ENCODE assay signal across 32 mouse cellular contexts in genomic region chr3:109104702-109105101, GRCm38 (mm10). TPM values are rescaled to one million over a fixed set of nuclear protein-coding genes. Genes with fewer than 3 reads are reported as not detected.
DNase-seq lines count a peak whose midpoint lies in the region; ATAC-seq and TF ChIP-seq lines count a peak whose summit lies in the region.
"Had no signal": no experiment of that assay in that cellular context is flagged by ENCODE, and none has a peak within 500 bp of the region (broad histone marks: within the 10 kb centered on the region; RNA-seq: fewer than 3 reads in every experiment).

No protein-coding gene starts in this region.

- no peak overlapping the region for H3ac ChIP-seq in myocyte (ENCODE audit: control insufficient read depth, insufficient read length)

- no peaks in the 10 kb centered on the region for H3K9me3 ChIP-seq in embryonic facial prominence, embryonic 11.5 days (replicated peaks; ENCODE audit: control insufficient read depth, low read length)
- H3K9me3 ChIP-seq in embryonic facial prominence, embryonic 14.5 days (ENCODE audit: control insufficient read depth, low read length) = no peaks in the 10 kb centered on the region
- H3K9me3 ChIP-seq: forebrain, embryonic 15.5 days; heart, embryonic 10.5 days; heart, embryonic 15.5 days; intestine, embryonic 15.5 days; liver, embryonic 13.5 days had no signal

- H3K27me3 ChIP-seq in embryonic facial prominence, embryonic 11.5 days (ENCODE audit: control insufficient read depth, insufficient read depth, low read length) = no peaks in the 10 kb centered on the region
- H3K27me3 ChIP-seq in embryonic facial prominence, embryonic 14.5 days (replicated peaks; ENCODE audit: control insufficient read depth, insufficient read depth, low read length) = no peaks in the 10 kb centered on the region
- no peaks in the 10 kb centered on the region for H3K27me3 ChIP-seq in myocyte (ENCODE audit: control insufficient read depth, insufficient read depth, insufficient read length)
- no peaks in the 10 kb centered on the region for H3K27me3 ChIP-seq in cerebellum, adult 2 months (ENCODE audit: control insufficient read depth, insufficient read depth, low read length)
- H3K27me3 ChIP-seq: forebrain, embryonic 15.5 days; heart, embryonic 15.5 days; intestine, embryonic 15.5 days; liver, embryonic 13.5 days had no signal

- WGBS in embryonic facial prominence, embryonic 11.5 days = 43% methylated on average over 8 of the region's 8 CpGs
- WGBS in embryonic facial prominence, embryonic 14.5 days = 27% methylated on average over 8 of the region's 8 CpGs
- 39% methylated on average over 8 of the region's 8 CpGs for WGBS in cerebellum, adult 2 months

- no peak overlapping the region for H3K27ac ChIP-seq in embryonic facial prominence, embryonic 11.5 days (replicated peaks; ENCODE audit: low read depth, low read length)
- no peak overlapping the region for H3K27ac ChIP-seq in embryonic facial prominence, embryonic 14.5 days (replicated peaks; ENCODE audit: low read depth, low read length)
- no peak overlapping the region for H3K27ac ChIP-seq in cerebellum, adult 2 months (ENCODE audit: insufficient read depth, low read length)
- H3K27ac ChIP-seq: forebrain, embryonic 15.5 days; heart, embryonic 10.5 days; heart, embryonic 15.5 days; hindbrain, postnatal 0 days; intestine, embryonic 15.5 days; kidney, postnatal 0 days; liver, embryonic 13.5 days; macrophage had no signal

- peak; percentile 59 for ATAC-seq in frontal cortex, adult (ENCODE audit: low TSS enrichment)
- peak; percentile 59; the same call in 1 of the 2 replicates for ATAC-seq in embryonic facial prominence, embryonic 11.5 days (replicated peaks; ENCODE audit: insufficient number of reproducible peaks, low FRiP score, low TSS enrichment, low read depth)
- peak; percentile 62; the same call in 1 of the 2 replicates for ATAC-seq in embryonic facial prominence, embryonic 14.5 days (ENCODE audit: low read depth)
- ATAC-seq: CD4-positive, CD25-positive, alpha-beta regulatory T cell, adult 4 months; forebrain, embryonic 15.5 days; hindbrain, postnatal 0 days; intestine, embryonic 15.5 days; lung, postnatal 0 days had no signal

- no peaks in the 10 kb centered on the region for H3K4me1 ChIP-seq in embryonic facial prominence, embryonic 11.5 days (ENCODE audit: control insufficient read depth, insufficient read depth, low read length)
- no peaks in the 10 kb centered on the region for H3K4me1 ChIP-seq in embryonic facial prominence, embryonic 14.5 days (ENCODE audit: control insufficient read depth, insufficient read depth, low read length)
- no peaks in the 10 kb centered on the region for H3K4me1 ChIP-seq in cerebellum, adult 2 months (ENCODE audit: control insufficient read depth, insufficient read depth, low read length)
- H3K4me1 ChIP-seq: forebrain, embryonic 15.5 days; heart, embryonic 10.5 days; heart, embryonic 15.5 days; intestine, embryonic 15.5 days; liver, embryonic 13.5 days had no signal

- no peak overlapping the region for H3K9ac ChIP-seq in embryonic facial prominence, embryonic 11.5 days (replicated peaks; ENCODE audit: low read length)
- no peak overlapping the region for H3K9ac ChIP-seq in embryonic facial prominence, embryonic 14.5 days (ENCODE audit: low read depth, low read length)
- H3K9ac ChIP-seq: forebrain, embryonic 15.5 days; heart, embryonic 15.5 days; intestine, embryonic 15.5 days; liver, embryonic 13.5 days had no signal

- TF ChIP-seq CTCF in cerebellum, adult 2 months (IDR thresholded peaks at IDR 0.05; ENCODE audit: borderline replicate concordance, insufficient read depth, low read depth, low read length) = no peak

- TF ChIP-seq POLR2A in myocyte (IDR thresholded peaks at IDR 0.05; ENCODE audit: insufficient read length, low read depth) = no peak
- no peak for TF ChIP-seq POLR2A in cerebellum, adult 2 months (IDR thresholded peaks at IDR 0.05; ENCODE audit: borderline replicate concordance, insufficient read depth, low read length)

- no peak overlapping the region; the same call in 1 of the 2 replicates for H3K4me2 ChIP-seq in embryonic facial prominence, embryonic 11.5 days (ENCODE audit: low read depth, low read length)
- peak overlapping the region; percentile 26; the same call in 1 of the 2 replicates for H3K4me2 ChIP-seq in embryonic facial prominence, embryonic 14.5 days (ENCODE audit: low read depth, low read length)
- peak overlapping the region; percentile 8 for H3K4me2 ChIP-seq in myocyte (ENCODE audit: low read depth)
- H3K4me2 ChIP-seq: forebrain, embryonic 15.5 days; heart, embryonic 15.5 days; intestine, embryonic 15.5 days; liver, embryonic 13.5 days had no signal

- H3K36me3 ChIP-seq in embryonic facial prominence, embryonic 11.5 days (replicated peaks; ENCODE audit: control insufficient read depth, insufficient read depth, low read depth, low read length) = no peaks in the 10 kb centered on the region
- no peaks in the 10 kb centered on the region for H3K36me3 ChIP-seq in embryonic facial prominence, embryonic 14.5 days (ENCODE audit: control insufficient read depth, insufficient read depth, low read length)
- no peaks in the 10 kb centered on the region for H3K36me3 ChIP-seq in myocyte (ENCODE audit: control insufficient read depth, insufficient read depth)
- H3K36me3 ChIP-seq: forebrain, embryonic 15.5 days; heart, embryonic 10.5 days; heart, embryonic 15.5 days; intestine, embryonic 15.5 days; liver, embryonic 13.5 days had no signal

- DNase-seq in frontal cortex, postnatal 14 days (ENCODE audit: low spot score in 2 of 2) = no peak
- DNase-seq in embryonic facial prominence, embryonic 11.5 days (ENCODE audit: low spot score) = peak; percentile 42
- DNase-seq in embryonic facial prominence, embryonic 14.5 days (ENCODE audit: low spot score) = peak; percentile 66
- DNase-seq in cerebellum, adult 2 months = no peak
- no peak for DNase-seq in frontal cortex, postnatal 10 days (ENCODE audit: low spot score in 2 of 2)
- DNase-seq: adrenal gland, postnatal 14 days; cerebellum, adult 11 months; cerebellum, adult 9-11 months; gastrocnemius, postnatal 14 days; kidney, adult 2 months; kidney, postnatal 4 days; liver, embryonic 13.5 days; lung, adult 18-20 months; midbrain, embryonic 14.5 days; thymus, postnatal 4 days had no signal

- H3K79me2 ChIP-seq in myocyte (ENCODE audit: control insufficient read depth, insufficient read depth) = no peaks in the 10 kb centered on the region

- H3K4me3 ChIP-seq in embryonic facial prominence, embryonic 11.5 days (ENCODE audit: low read depth, low read length) = no peak overlapping the region
- no peak overlapping the region for H3K4me3 ChIP-seq in embryonic facial prominence, embryonic 14.5 days (ENCODE audit: low read depth, low read length)
- H3K4me3 ChIP-seq in myocyte = no peak overlapping the region
- H3K4me3 ChIP-seq in cerebellum, adult 2 months (replicated peaks; ENCODE audit: insufficient read depth, low read depth, low read length) = no peak overlapping the region
- H3K4me3 ChIP-seq: forebrain, embryonic 15.5 days; heart, embryonic 10.5 days; heart, embryonic 15.5 days; intestine, embryonic 15.5 days; liver, embryonic 13.5 days had no signal

TF ChIP-seq in myocyte, 11 proteins besides CTCF, POLR2A, EP300 and RAD21:
- no peak for TF ChIP-seq POLR2AphosphoS2 (IDR thresholded peaks at IDR 0.05; ENCODE audit: insufficient read length, low read depth)
- TF ChIP-seq CEBPB (IDR thresholded peaks at IDR 0.05; ENCODE audit: insufficient read depth, poor library complexity, severe bottlenecking) = no peak
- TF ChIP-seq MYOD1 (IDR thresholded peaks at IDR 0.05; ENCODE audit: control insufficient read depth in 1 of 3, insufficient read length in 2 of 3, low read depth in 2 of 3) = peak in 2 of 3 experiments; percentile 14 to 28
- no peak for TF ChIP-seq TCF12 (IDR thresholded peaks at IDR 0.05; ENCODE audit: insufficient read depth, poor library complexity, severe bottlenecking)
- no peak for TF ChIP-seq TCF3 (IDR thresholded peaks at IDR 0.05; ENCODE audit: insufficient read length, low read depth)

RNA-seq across cellular contexts. Expression of gene Slc25a24, which starts 18.2 kb away (rescaled TPM):
- polyA plus RNA-seq in embryonic facial prominence, embryonic 11.5 days (2014; fragmentation: Nextera tagmentation; extraction: Ambion mirVana) = 51.9 and 52.6 TPM in 2 replicates
- 47.1 and 54.1 TPM in 2 replicates for polyA plus RNA-seq in embryonic facial prominence, embryonic 14.5 days (2014; fragmentation: Nextera tagmentation; extraction: Ambion mirVana)
- polyA plus RNA-seq in myocyte (2012; fragmentation: generic; extraction: Trizol) = 13.9 TPM
- polyA plus RNA-seq in cerebellum, adult 2 months (2012; rRNA removed) = 1.0 TPM in 2 replicates

RNA-seq across cellular contexts. Expression of gene Slc25a54, which starts 24.4 kb away (rescaled TPM):
- not detected in 2 replicates for polyA plus RNA-seq in embryonic facial prominence, embryonic 11.5 days (2014; fragmentation: Nextera tagmentation; extraction: Ambion mirVana)
- polyA plus RNA-seq in embryonic facial prominence, embryonic 14.5 days (2014; fragmentation: Nextera tagmentation; extraction: Ambion mirVana) = not detected in 2 replicates
- 0.02 TPM for polyA plus RNA-seq in myocyte (2012; fragmentation: generic; extraction: Trizol)
- not detected in 2 replicates for polyA plus RNA-seq in cerebellum, adult 2 months (2012; rRNA removed)
- polyA plus RNA-seq: CD4-positive, CD25-positive, alpha-beta regulatory T cell, adult 4 months; forebrain, embryonic 15.5 days; heart, embryonic 10.5 days; heart, embryonic 15.5 days; hindbrain, embryonic 11.5 days; hindbrain, postnatal 0 days; intestine, embryonic 15.5 days; kidney, adult 2 months; kidney, postnatal 0 days; limb, embryonic 11.5 days; liver, embryonic 13.5 days; lung, postnatal 0 days; macrophage; midbrain, embryonic 14.5 days; neural tube, embryonic 11.5 days; small intestine, adult 2 months; stomach, embryonic 14.5 days; thymus, postnatal 0 days had no signal

Comparison
In these comparisons a context has a peak if more than half of its experiments do, and no peak if none do; other contexts are left out.
1. DNase-seq: peak in embryonic facial prominence, embryonic 11.5 days (single experiment) and embryonic facial prominence, embryonic 14.5 days (single experiment); none in frontal cortex, postnatal 14 days (0 of 2), cerebellum, adult 2 months (0 of 2) and frontal cortex, postnatal 10 days (0 of 2).
2. Peak in every context shown above with its lines, with median percentiles within 50 percentile points of each other: ATAC-seq.